Mouse (Mus musculus) E14TG2a.4 (cell line): ENCODE results near the gene Dpp4.

Experiments used
- H3K27me3 ChIP-seq: 2 replicates; pipeline ENCODE4 v1.6.1; 2014; ENCODE audit warnings: low read length, control low read depth; ENCODE audit not compliant: insufficient read depth
- H3K36me3 ChIP-seq: 2 replicates; pipeline ENCODE4 v1.6.1; 2014; ENCODE audit warnings: low read length, control low read depth; ENCODE audit not compliant: insufficient read depth
- H3K4me1 ChIP-seq: replicated peaks from 2 replicates; pipeline ENCODE4 v1.6.1; 2014; ENCODE audit warnings: low read depth, low read length, control low read depth
- H3K4me3 ChIP-seq: replicated peaks from 2 replicates; pipeline ENCODE4 v1.5.1; 2014; ENCODE audit warnings: mild to moderate bottlenecking, low read length
- H3K9me3 ChIP-seq: 2 replicates; pipeline ENCODE4 v1.6.1; 2014; ENCODE audit warnings: low read length, control low read depth
- CTCF ChIP-seq: conservative IDR thresholded peaks from 2 replicates; pipeline ENCODE4 v1.5.1; 2014; ENCODE audit warnings: low read length
- NANOG ChIP-seq: IDR thresholded peaks from 2 replicates; pipeline ENCODE4 v1.6.1; 2014; ENCODE audit warnings: borderline replicate concordance, low read length, mixed read lengths
- POU5F1 ChIP-seq: IDR thresholded peaks from 2 replicates; pipeline ENCODE4 v1.6.1; 2014; ENCODE audit warnings: low read length, borderline replicate concordance

The Dpp4 gene

DNA sequence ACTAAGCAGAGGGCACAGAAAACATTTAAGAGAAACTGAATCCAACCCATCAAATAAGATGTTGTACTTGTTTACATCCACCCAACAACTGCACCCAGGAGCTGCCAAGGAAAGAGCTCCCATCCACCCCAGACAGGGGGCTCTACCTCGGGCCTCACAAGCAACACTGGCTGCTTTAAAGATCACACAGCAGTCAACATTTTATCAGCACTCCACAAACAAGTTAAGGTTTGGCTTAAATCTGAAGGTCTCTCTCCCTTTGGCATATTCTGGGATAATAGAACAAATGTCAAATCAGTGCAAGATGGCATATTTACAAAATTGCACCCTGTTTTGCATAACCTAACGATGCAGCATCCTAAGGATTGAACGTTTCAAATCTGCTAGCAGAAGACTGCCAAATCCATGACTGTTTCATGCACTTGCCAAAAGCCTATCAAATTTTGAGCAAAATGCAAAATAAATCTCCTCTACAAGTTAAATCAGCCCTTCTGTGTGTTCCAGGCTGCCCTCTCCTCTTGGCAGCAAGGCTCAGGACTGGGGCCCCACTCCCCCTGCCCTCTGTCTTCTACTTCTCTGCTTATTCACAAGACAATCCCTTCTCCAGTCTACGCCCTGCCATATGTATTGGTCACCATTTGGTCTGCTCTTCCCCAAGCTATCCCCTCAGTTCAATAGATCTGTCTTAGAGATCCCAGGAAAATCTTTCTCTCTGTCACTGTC, 72.6 kb downstream of the Dpp4 start:
- no peak overlapping the region for H3K4me3 ChIP-seq
- H3K4me1 ChIP-seq = peaks cover 6% of the 10 kb centered on the region
- no peaks in the 10 kb centered on the region for H3K9me3 ChIP-seq
- no peaks in the 10 kb centered on the region for H3K27me3 ChIP-seq
- no peaks in the 10 kb centered on the region for H3K36me3 ChIP-seq
- TF ChIP-seq POU5F1 (no peak), NANOG (no peak), CTCF (no peak)

DNA sequence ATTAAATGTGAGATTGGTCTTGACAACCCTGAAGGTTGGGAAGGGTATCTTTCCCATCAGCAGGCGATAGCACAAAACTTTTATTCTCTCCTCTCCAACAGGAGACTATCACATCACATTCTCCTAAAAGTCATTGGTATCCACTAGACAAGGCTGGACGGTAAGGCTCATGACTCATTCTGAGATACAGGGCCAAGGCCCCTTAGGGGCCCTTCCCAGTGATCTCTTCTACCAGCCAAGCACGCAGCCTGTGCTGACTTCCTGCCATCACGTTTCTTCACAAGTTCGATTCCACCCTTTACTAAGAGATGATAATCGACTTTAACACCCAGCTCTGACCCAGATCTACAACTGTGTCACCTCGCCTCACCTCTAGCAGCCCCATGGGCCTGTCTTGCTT, 74.9 kb downstream of the Dpp4 start:
- Histone ChIP-seq H3K36me3 (no peaks in the 10 kb centered on the region), H3K9me3 (no peaks in the 10 kb centered on the region), H3K4me1 (peaks cover 6% of the 10 kb centered on the region), H3K27me3 (no peaks in the 10 kb centered on the region), H3K4me3 (no peak overlapping the region)
- TF ChIP-seq NANOG (no peak), CTCF (no peak), POU5F1 (no peak)

DNA sequence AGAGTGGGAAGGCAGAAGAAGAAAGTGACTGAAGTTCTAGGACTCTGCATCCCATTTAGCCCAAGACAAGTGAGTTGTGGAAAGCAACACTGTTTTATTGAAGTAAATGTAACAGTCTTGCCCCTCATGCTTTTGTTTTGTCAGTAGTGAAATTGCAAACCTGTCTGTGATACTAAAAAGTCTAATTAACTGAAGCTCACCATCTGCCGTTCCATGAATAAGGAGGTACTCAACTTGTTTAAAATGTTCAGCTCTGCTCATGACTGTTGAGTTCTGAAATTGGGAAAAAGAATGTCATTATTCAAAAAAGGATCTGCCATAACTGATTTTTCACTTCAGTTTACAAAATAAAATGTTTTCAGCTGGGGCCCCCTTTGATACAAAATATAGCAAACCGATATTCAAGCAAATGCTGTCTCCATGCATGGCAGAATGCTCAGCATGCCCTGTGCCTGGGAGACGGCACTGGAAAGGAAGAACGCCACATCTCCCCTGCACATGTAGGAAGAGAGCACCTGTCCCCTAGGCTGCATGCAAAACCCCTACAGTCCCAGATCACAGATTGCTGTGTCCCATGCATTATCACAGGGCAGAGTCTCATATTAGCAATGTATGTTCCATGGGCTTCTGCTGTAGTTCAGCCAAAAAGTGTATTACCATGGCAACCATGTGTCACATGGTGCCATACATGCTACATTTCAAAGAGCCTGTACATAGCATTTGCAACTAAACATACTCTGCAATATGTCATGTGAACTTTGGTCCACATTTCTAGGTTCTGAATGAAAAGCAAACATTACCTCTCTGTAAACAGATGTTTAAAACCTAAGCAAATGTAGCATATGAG, 77.4 kb downstream of the Dpp4 start:
- TF ChIP-seq NANOG (no peak), CTCF (no peak), POU5F1 (no peak)
- H3K4me3 ChIP-seq = no peak overlapping the region
- H3K27me3 ChIP-seq = no peaks in the 10 kb centered on the region
- H3K9me3 ChIP-seq = no peaks in the 10 kb centered on the region
- no peaks in the 10 kb centered on the region for H3K36me3 ChIP-seq
- H3K4me1 ChIP-seq = no peaks in the 10 kb centered on the region

DNA sequence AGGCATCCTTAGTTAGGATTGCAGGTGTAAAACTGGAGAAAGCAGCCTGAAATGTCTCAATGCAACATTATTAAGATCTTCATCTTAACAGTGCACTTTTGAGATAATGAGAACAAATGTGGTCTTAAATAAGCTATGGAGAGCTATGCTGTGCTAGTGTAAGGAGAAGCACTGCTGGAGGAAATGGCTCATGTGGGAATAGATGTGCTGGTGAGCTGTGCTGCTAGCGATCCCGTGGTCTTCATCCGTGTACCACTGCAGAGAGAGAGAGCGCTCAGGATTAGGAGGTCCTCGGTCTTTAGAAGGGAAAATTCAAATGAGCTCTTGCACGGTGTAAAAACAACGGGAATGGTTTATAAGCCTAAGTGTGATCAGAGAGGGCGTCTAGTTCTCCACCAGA, 79.6 kb downstream of the Dpp4 start:
- no peak overlapping the region for H3K4me3 ChIP-seq
- no peak for TF ChIP-seq NANOG
- no peak for TF ChIP-seq CTCF
- TF ChIP-seq POU5F1 = no peak
- no peaks in the 10 kb centered on the region for H3K27me3 ChIP-seq
- no peaks in the 10 kb centered on the region for H3K36me3 ChIP-seq
- H3K9me3 ChIP-seq = no peaks in the 10 kb centered on the region
- H3K4me1 ChIP-seq = no peaks in the 10 kb centered on the region

DNA sequence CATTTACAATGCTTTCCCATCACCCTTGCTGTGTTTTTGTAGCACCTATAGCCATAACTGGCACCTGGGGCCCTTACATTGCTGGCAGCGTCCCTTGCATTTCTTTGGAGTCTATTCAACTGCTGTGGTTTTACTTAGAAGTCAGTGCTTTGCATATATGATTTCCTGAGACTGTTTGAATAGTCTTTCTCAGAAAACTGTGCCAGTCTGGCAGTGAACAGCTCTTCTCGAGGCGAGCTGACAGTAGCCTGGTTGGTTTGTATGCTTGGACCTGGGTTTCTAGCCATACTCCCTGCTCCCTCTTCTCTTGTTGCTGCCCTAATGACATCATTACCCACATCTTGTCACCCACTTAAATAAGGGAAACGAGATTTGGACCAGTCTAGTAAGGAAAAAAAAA, 80.1 kb downstream of the Dpp4 start:
- no peaks in the 10 kb centered on the region for H3K27me3 ChIP-seq
- H3K9me3 ChIP-seq = no peaks in the 10 kb centered on the region
- H3K36me3 ChIP-seq = no peaks in the 10 kb centered on the region
- TF ChIP-seq CTCF (no peak), POU5F1 (no peak), NANOG (no peak)
- H3K4me1 ChIP-seq = no peaks in the 10 kb centered on the region
- no peak overlapping the region for H3K4me3 ChIP-seq

DNA sequence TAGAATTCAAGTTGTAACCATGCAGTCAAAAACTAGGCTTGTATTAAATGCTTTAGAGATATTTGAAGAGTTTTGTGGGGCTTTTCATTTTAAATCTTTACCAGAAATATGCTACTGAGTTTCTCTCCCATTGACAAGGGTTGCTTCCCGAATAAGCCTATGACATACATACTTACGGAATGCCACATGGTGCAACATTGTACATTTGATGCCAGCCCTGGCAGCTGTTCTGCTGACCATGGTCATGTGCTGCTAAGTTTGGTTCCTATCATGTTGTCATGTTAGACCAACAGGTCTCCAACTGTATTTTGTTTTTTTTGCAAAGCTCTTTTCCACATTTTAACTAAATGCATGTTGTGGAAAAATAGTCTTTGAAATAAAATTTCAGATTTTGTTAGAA, 86.6 kb downstream of the Dpp4 start:
- TF ChIP-seq POU5F1 (no peak), CTCF (no peak), NANOG (no peak)
- no peaks in the 10 kb centered on the region for H3K36me3 ChIP-seq
- no peak overlapping the region for H3K4me3 ChIP-seq
- no peaks in the 10 kb centered on the region for H3K4me1 ChIP-seq
- H3K9me3 ChIP-seq = no peaks in the 10 kb centered on the region
- H3K27me3 ChIP-seq = no peaks in the 10 kb centered on the region

DNA sequence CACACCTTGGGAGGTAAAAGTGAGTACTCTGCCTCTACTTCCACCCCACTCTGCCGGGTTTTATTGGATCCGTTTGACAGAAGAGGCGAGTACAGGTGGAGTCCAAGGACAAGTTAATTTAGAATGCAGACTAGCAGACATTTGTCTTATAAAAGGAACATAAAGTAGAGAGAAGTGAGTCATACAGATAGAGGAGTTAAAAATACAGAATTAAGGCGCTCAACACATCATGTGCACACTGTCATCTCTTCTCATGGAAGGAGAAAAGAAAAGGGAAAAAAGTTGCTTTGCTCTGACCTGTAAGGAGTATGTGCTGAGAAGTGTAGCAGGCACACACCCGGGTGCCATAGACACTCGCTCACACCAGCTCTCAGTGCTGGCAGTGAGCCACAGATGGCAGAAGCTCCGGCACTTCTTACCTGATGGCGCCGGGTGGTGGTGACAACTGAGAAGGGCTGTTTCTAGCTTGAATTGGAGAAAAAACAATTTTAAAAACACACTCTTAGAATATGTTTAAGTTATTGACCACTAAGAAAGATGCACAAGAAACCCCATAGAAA, 88.9 kb downstream of the Dpp4 start:
- Histone ChIP-seq H3K9me3 (no peaks in the 10 kb centered on the region), H3K4me3 (no peak overlapping the region), H3K27me3 (no peaks in the 10 kb centered on the region), H3K4me1 (no peaks in the 10 kb centered on the region), H3K36me3 (no peaks in the 10 kb centered on the region)
- TF ChIP-seq POU5F1 (no peak), NANOG (no peak), CTCF (no peak)

DNA sequence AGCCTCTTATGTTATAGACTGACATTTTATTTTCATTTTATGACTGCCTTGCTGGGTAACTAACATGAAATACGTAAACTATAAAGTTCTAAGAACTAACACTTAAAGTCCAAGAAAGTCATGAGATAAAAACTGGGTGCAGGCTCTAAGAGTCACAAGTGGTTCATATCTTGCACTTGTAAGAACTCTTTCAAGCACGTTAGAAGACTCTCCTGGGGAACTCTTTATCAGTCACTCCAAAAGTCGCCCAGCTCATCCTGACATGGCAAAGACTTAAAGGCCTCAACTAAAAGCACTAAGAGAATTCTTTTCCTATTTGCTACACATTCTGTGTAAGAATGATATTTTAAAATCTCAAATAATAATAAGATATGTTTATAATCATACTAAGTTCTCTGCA, 92.5 kb downstream of the Dpp4 start:
- Histone ChIP-seq H3K4me3 (no peak overlapping the region), H3K36me3 (no peaks in the 10 kb centered on the region), H3K27me3 (no peaks in the 10 kb centered on the region), H3K4me1 (no peaks in the 10 kb centered on the region), H3K9me3 (no peaks in the 10 kb centered on the region)
- TF ChIP-seq POU5F1 (no peak), CTCF (no peak), NANOG (no peak)

DNA sequence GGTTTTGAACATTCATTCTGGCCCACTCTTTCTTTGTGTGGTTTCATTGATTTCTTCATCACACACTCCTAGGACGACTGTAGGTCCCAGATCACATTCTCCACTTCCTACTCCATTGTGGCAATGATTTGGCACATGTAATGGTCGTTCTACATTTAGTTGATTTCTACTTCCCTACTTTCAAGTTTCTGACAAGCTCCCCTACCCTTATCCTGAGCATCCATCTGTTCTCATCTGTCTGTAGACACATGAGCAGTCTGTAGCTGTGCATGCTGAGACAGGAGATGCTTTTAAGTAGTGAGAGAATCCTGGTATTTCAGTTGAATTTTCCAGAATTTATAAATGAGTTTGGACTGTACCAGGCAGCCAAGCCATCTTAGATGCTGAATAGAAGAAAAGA, 95.1 kb downstream of the Dpp4 start:
- TF ChIP-seq NANOG (no peak), CTCF (no peak)
- no peaks in the 10 kb centered on the region for H3K4me1 ChIP-seq

More for the DNA sequence above, 95.1 kb downstream of the Dpp4 start:
- H3K27me3 ChIP-seq = no peaks in the 10 kb centered on the region
- no peak overlapping the region for H3K4me3 ChIP-seq
- no peaks in the 10 kb centered on the region for H3K9me3 ChIP-seq
- no peaks in the 10 kb centered on the region for H3K36me3 ChIP-seq
